Mouse (Mus musculus) neural tube, embryonic 12.5 days (tissue): ENCODE measurements at regions not wholly inside any gene's neighbourhood (a gene's known extent, or its start where the extent isn't known, plus 50 kb on each side); places are given as distances from the start of the nearest gene placed in this dataset.

ENCODE experiments used
- ATAC-seq: fragments of 200-750 bp; cut with Nextera tagmentation; 2 replicates; pipeline ENCODE4 v1.8.0; 2017; ENCODE audit warnings: low read depth, mild to moderate bottlenecking, moderate TSS enrichment, moderate library complexity; ENCODE audit not compliant: low FRiP score
- H3K27ac ChIP-seq: fragments of 300-500 bp; sonication (generic); 2 replicates; pipeline ENCODE4 v1.5.1; 2016
- H3K27me3 ChIP-seq: fragments of 300-500 bp; sonication (generic); replicated peaks from 2 replicates; pipeline ENCODE4 v1.6.1; 2016; ENCODE audit warnings: mild to moderate bottlenecking
- H3K36me3 ChIP-seq: fragments of 300-500 bp; sonication (generic); 2 replicates; pipeline ENCODE4 v1.6.1; 2016; ENCODE audit warnings: mild to moderate bottlenecking
- H3K4me1 ChIP-seq: fragments of 300-500 bp; sonication (generic); 2 replicates; pipeline ENCODE4 v1.6.1; 2016
- H3K4me2 ChIP-seq: fragments of 300-500 bp; sonication (generic); replicated peaks from 2 replicates; pipeline ENCODE4 v1.6.1; 2016; ENCODE audit warnings: mild to moderate bottlenecking
- H3K4me3 ChIP-seq: fragments of 300-500 bp; sonication (generic); 2 replicates; pipeline ENCODE4 v1.5.1; 2016
- H3K9ac ChIP-seq: fragments of 300-500 bp; sonication (generic); 2 replicates; pipeline ENCODE4 v1.6.1; 2016; ENCODE audit warnings: mild to moderate bottlenecking
- H3K9me3 ChIP-seq: fragments of 300-500 bp; sonication (generic); 2 replicates; pipeline ENCODE4 v1.6.1; 2016; ENCODE audit warnings: mild to moderate bottlenecking
- WGBS: fragments of 180-500 bp; shearing (Covaris S2); methylation state at CpG from one replicate; pipeline ENCODE4 v1.1.7; 2016; 5-methylcytosine and 5-hydroxymethylcytosine counted together

DNA sequence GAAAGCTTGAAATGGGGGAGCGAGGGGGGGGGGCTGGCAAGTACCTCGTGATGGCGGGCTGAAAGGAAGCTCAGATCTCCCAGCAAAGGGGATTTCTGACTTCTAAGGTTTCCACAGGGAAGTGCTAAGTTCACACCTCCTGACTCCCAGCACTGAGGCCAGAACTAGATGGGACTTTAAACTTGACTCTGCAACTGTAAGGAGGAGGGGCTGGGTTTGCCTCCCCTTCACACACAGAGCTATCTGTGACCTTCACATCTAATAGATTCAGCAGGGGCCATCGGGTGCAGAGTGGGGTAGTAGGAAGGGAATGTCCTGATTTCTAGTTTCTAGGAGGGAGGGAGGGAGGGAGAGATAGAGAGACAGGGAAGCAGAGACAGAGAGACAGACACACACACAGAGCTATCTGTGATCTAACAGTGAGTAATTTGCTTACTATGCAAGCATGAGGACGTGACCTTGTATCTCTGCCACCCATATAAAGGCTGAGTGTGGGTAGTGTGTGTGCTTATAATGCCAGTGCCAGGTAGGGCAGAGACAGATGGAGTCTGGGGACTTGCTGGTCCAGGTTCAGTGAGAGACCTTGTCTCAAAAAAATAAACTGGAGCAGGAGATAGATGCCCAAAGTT is 125.2 kb upstream of the Shb start:
- 31% methylated on average over 5 of the region's 5 CpGs for WGBS
- Histone ChIP-seq H3K36me3 (no peaks in the 10 kb centered on the region), H3K4me1 (peaks cover 17% of the 10 kb centered on the region), H3K9ac (no peak overlapping the region), H3K27ac (no peak overlapping the region), H3K9me3 (no peaks in the 10 kb centered on the region), H3K4me3 (no peak overlapping the region), H3K27me3 (no peaks in the 10 kb centered on the region), H3K4me2 (no peak overlapping the region)
- ATAC-seq: no peak

DNA sequence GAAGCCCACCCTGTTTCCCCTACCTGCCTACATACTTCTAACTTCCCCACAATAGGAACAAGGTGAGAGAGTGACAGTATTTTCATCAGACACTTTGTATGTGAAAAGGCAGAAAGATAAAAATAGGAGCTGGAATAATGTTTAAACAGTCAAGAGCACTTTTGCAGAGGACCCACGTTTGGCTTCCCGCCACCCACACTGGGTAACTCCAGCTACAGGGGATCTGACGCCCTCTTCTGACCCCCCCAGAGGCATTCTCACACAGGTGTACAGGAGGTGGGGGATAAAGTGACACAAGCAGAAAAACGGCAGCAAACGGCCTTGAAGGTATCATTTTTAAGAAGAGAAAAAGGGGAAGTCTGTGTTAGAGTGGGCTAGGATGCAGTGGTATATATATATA is 123.5 kb upstream of the Shb start:
- no peak overlapping the region for H3K4me3 ChIP-seq
- no peak overlapping the region for H3K27ac ChIP-seq
- H3K4me2 ChIP-seq: no peak overlapping the region
- ATAC-seq: no peak
- peaks cover 17% of the 10 kb centered on the region for H3K4me1 ChIP-seq
- H3K36me3 ChIP-seq: no peaks in the 10 kb centered on the region
- WGBS: 60% methylated on average over 5 of the region's 5 CpGs
- no peaks in the 10 kb centered on the region for H3K27me3 ChIP-seq
- H3K9ac ChIP-seq: no peak overlapping the region
- H3K9me3 ChIP-seq: no peaks in the 10 kb centered on the region

DNA sequence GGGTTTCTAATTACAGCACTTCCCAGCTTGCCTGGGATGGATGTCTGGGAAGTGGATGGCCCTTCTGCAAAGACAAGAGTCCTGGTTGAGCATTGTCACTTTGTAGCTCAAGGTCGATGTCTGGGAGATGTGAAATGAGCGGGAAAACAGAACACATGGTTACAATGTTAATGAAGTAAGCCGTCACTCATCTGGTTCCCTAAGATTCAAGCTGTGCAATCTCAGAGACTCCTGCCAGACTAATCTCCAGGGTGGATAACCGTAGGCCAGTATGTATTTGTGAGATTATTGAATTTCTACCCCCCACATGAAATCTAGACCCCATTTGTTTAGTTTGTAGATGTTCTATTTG is 122.5 kb upstream of the Shb start:
- no peak for ATAC-seq
- no peaks in the 10 kb centered on the region for H3K36me3 ChIP-seq
- H3K27ac ChIP-seq: no peak overlapping the region
- peaks cover 17% of the 10 kb centered on the region for H3K4me1 ChIP-seq
- no peaks in the 10 kb centered on the region for H3K9me3 ChIP-seq
- 8% methylated on average over 4 of the region's 4 CpGs for WGBS
- peak overlapping the region; percentile 47 for H3K4me2 ChIP-seq
- no peaks in the 10 kb centered on the region for H3K27me3 ChIP-seq
- H3K9ac ChIP-seq: no peak overlapping the region
- H3K4me3 ChIP-seq: no peak overlapping the region

DNA sequence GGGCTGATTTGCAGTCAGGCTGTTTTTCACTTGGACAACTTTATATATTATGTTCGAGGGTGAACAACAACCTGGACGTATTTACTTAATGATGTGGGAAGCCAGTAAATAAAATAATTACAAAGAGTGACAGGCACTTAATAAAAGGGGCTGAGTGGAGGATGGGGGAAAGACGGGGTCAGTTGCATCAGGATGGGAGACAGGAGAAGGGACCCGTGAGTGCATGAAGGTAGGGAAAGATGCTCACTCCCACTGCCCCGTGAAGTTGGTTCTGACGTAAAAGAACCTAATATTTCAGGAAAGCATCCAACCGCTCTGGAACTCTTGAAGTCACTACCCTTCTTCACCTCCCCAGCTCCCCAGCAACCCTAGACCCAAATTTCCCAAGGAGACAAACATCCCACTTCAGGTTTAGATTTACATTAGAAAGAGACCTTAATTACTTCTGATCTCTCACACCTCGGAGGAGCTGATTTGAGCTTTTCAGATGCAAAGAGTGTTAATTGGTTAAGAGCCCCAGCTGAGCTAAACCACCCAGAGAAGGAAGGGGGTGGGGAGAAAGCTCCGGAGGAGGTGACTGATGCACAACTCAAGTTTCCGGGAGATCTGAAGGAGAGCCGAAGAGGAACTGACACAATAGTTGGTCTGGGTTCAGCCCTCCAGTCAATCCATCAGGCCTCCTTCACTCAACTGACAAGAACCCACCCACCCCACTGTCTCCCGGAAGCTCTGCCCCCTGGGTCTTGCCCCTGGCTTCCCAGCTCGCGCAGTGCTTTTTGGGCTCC is 121.9 kb upstream of the Shb start:
- peak overlapping the region; percentile 47 for H3K4me2 ChIP-seq
- no peak overlapping the region for H3K27ac ChIP-seq
- no peaks in the 10 kb centered on the region for H3K9me3 ChIP-seq
- H3K27me3 ChIP-seq: no peaks in the 10 kb centered on the region
- 3% methylated on average over 14 of the region's 14 CpGs for WGBS
- ATAC-seq: peak; percentile 37; the same call in 1 of the 2 replicates
- H3K36me3 ChIP-seq: no peaks in the 10 kb centered on the region
- peaks cover 17% of the 10 kb centered on the region for H3K4me1 ChIP-seq
- H3K9ac ChIP-seq: no peak overlapping the region
- H3K4me3 ChIP-seq: no peak overlapping the region

DNA sequence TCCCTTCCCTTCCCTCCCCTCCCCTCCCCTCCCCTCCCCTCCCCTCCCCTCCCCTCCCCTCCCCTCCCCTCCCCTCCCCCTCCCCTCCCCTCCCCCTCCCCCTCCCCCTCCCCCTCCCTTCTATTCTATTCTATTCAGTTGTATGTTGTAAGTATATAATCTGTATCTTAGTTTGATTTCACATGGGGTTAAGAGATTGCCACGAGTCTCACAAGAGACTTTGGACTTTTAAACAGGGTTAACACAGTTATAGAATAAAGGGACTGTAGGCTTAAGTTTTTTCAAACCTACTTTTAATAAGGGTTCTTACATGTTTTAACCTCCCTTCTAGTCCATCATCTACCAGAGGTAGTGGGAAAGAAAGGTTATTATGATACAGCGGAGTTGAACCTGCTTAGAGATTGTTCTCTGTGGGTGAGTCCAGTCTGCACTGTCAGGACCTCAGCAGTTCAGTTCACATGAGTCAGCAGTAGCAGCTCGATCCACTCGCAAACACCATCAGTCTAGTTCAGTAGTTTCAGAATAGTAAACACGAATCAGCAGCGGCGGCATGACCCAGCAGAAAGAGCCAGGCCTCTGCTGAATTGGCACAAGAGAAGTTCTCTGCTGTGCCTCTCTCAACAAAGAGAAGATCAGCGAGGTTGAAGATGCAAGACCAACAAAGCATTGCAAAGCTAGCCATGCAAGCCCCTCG is 116.8 kb upstream of the Shb start:
- 92% methylated on average over 9 of the region's 9 CpGs for WGBS
- H3K4me2 ChIP-seq: no peak overlapping the region
- H3K27ac ChIP-seq: no peak overlapping the region

DNA sequence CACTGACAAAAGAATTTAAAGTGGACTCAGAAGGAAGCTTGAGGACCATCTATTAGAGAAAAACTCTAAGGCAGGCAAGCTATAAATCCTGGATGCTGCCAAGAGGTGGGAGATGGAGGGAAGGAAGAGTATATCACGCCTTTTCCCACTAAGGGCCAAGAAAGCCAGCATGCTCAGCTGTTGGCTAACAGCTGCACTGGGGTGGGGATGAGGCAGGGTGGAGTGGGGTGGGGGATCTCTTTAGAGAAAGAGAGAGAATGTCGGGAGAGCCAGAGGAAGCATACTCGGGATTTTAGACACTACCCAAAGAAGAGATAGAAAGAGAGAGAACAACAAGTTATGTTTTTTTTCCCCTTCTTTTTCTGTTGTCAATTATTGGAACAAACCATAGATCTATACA is 115.2 kb upstream of the Shb start:
- 63% methylated on average over 3 of the region's 3 CpGs for WGBS
- H3K4me1 ChIP-seq: no peaks in the 10 kb centered on the region
- no peak overlapping the region for H3K27ac ChIP-seq
- no peak overlapping the region for H3K4me3 ChIP-seq
- H3K36me3 ChIP-seq: no peaks in the 10 kb centered on the region
- H3K9ac ChIP-seq: no peak overlapping the region
- no peaks in the 10 kb centered on the region for H3K9me3 ChIP-seq
- H3K4me2 ChIP-seq: no peak overlapping the region
- no peaks in the 10 kb centered on the region for H3K27me3 ChIP-seq
- ATAC-seq: no peak

More for the DNA sequence above, 116.8 kb upstream of the Shb start:
- Histone ChIP-seq H3K27me3 (no peaks in the 10 kb centered on the region), H3K4me1 (peaks cover 5% of the 10 kb centered on the region), H3K4me3 (no peak overlapping the region), H3K9me3 (no peaks in the 10 kb centered on the region), H3K36me3 (no peaks in the 10 kb centered on the region), H3K9ac (no peak overlapping the region)
- ATAC-seq: no peak

DNA sequence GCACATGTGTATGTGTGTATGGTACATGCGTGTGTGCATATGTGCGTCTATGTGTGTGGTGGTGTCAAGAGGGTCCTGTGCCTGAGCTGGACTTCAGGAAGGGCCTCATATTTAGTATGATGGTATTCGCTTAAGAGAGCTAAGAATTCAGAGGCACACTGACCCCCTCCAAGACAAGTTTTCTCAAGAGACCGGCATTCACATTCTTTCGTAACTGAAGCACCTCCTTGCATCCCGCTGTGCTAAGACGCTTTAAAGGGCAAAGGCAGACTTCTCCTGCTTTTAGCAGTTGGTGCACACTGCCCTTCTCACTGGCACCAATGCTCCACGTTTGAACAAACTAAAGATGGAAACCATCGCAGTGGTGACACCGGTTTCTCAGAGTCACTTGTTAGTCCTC is 110.3 kb upstream of the Shb start:
- no peaks in the 10 kb centered on the region for H3K36me3 ChIP-seq
- WGBS: 86% methylated on average over 10 of the region's 10 CpGs
- H3K27ac ChIP-seq: no peak overlapping the region
- peaks cover 27% of the 10 kb centered on the region for H3K4me1 ChIP-seq
- no peak overlapping the region for H3K4me3 ChIP-seq
- no peak for ATAC-seq
- H3K9ac ChIP-seq: no peak overlapping the region
- H3K9me3 ChIP-seq: no peaks in the 10 kb centered on the region
- no peaks in the 10 kb centered on the region for H3K27me3 ChIP-seq
- H3K4me2 ChIP-seq: no peak overlapping the region

DNA sequence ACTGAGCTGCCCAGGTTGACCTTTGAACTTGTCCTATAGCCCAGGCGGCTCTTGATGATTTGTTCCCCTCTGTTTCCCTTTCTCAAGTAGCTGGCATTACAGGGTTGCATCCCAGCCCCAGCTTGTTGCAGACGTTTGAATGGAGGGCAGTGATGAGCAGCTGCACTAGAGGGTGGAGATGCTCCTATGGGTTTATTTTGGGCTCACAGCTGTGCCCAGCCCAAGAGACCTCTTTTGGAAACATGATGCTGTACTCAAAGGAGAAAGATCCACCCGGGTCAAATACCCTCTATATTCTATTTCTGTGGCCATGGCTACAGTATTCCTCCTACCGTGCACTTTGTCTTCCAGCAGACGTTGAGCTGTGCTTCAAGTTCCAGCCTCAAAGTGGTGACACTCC is 109.0 kb upstream of the Shb start:
- Histone ChIP-seq H3K27me3 (no peaks in the 10 kb centered on the region), H3K4me1 (peaks cover 27% of the 10 kb centered on the region), H3K27ac (0 out of 2 replicates have a peak overlapping the region, but pooled peaks have one; percentile 18), H3K9me3 (peaks cover 5% of the 10 kb centered on the region; the same call in 1 of the 2 replicates), H3K4me2 (no peak overlapping the region), H3K9ac (no peak overlapping the region), H3K4me3 (no peak overlapping the region), H3K36me3 (no peaks in the 10 kb centered on the region)
- ATAC-seq: no peak
- 57% methylated on average over 5 of the region's 5 CpGs for WGBS

DNA sequence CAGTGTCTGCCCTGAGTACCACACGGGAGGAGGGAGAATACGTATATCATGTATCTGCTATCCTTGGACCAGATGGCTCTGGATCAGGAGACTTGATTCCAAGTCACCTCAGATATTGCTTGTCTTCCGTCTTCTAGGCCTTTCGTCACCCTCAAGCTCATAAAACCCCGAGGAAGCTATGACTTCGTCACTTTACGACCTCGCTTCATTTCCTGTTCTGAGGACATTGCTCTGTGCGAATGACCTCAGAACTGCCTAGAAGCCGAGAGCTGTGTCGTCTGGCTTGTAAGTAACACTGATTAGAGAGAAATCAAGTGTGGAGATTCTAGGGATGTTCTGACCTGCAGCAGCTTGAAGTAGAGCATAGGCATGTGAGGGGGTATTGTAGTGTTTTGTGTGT is 108.4 kb upstream of the Shb start:
- Histone ChIP-seq H3K4me1 (peaks cover 27% of the 10 kb centered on the region), H3K27me3 (no peaks in the 10 kb centered on the region), H3K9ac (no peak overlapping the region), H3K4me2 (no peak overlapping the region), H3K36me3 (no peaks in the 10 kb centered on the region), H3K27ac (no peak overlapping the region; the same call in 1 of the 2 replicates), H3K4me3 (no peak overlapping the region), H3K9me3 (peaks cover 10% of the 10 kb centered on the region; the same call in 1 of the 2 replicates)
- WGBS: 45% methylated on average over 11 of the region's 11 CpGs
- ATAC-seq: no peak

DNA sequence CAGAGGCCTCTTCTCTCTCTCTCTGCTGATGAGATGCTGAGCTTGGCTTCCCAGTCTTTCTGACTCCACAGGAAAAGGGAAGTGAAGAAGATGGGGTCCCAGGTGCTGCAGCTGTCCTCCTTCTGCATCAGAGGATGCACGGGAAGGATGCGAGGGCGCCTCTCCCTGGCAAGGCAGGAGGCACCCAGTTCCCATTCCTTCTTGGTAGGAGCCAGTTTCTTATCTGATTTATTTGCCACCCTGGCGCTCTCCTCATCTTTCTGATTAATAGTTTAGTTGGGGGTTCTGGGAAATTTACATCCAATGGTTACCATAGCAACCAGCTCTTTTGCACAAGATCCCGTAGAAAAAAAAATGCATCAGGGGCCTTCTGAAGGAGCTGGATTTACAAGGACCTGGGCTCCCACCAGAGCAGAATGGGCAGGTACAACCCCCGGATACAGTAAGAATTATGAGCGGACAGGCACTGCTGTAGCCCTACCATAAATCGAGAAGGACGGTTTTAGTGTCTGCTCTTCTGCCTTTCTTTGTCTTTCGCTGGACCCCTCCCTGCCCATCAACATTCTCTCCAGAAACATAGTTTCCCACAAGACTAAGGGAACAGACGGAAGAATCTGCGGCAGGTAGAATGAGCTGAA is 107.2 kb upstream of the Shb start:
- WGBS: 45% methylated on average over 12 of the region's 12 CpGs
- Histone ChIP-seq H3K27me3 (no peaks in the 10 kb centered on the region), H3K36me3 (no peaks in the 10 kb centered on the region)

DNA sequence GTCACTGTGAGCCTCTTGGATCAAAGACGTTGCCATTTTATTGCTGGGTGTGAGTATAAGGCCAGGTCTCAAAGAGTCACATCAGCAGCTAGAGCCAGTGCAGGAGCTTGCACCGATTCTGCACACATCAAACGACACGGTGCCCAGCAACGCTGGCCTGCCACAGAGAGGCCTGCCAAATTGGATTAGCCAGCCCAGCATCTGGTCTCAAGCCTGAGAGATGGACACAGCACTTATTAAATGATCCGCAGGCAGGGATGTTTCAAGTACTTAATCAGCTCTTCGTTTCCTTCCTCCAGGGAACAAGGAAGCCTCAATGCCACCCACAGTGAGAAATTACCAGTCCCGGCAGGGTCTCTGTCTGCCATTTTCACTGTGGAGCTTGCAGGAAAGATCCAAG is 106.1 kb upstream of the Shb start:
- WGBS: 55% methylated on average over 8 of the region's 8 CpGs
- Histone ChIP-seq H3K4me2 (no peak overlapping the region), H3K27me3 (no peaks in the 10 kb centered on the region), H3K4me1 (peaks cover 27% of the 10 kb centered on the region), H3K9ac (no peak overlapping the region), H3K4me3 (no peak overlapping the region), H3K36me3 (no peaks in the 10 kb centered on the region), H3K9me3 (peaks cover 10% of the 10 kb centered on the region; the same call in 1 of the 2 replicates), H3K27ac (no peak overlapping the region)
- no peak for ATAC-seq

More for the DNA sequence above, 107.2 kb upstream of the Shb start:
- Histone ChIP-seq H3K4me3 (no peak overlapping the region), H3K9me3 (peaks cover 10% of the 10 kb centered on the region; the same call in 1 of the 2 replicates), H3K9ac (no peak overlapping the region), H3K4me2 (no peak overlapping the region), H3K27ac (peak overlapping the region; percentile 32; the same call in 1 of the 2 replicates), H3K4me1 (peaks cover 27% of the 10 kb centered on the region)
- ATAC-seq: peak; percentile 44; the same call in 1 of the 2 replicates
